Mouse (Mus musculus): Measurements from ENCODE around the gene Zdhhc13. TPM values are rescaled to one million over a fixed set of nuclear protein-coding genes. Genes with fewer than 3 reads are reported as not detected.

Gene Zdhhc13
- polyA plus RNA-seq, 1 experiment from 2014 or later = 36.2 TPM

- no peaks in the 10 kb centered on the region for H3K27me3 ChIP-seq (ENCODE audit: insufficient read depth, low read length)
- DNase-seq = no peak
- no peaks in the 10 kb centered on the region for H3K9me3 ChIP-seq (ENCODE audit: low read depth, low read length)
- ATAC-seq (ENCODE audit: insufficient read depth) = peak; percentile 32; the same call in 1 of the 2 replicates
- H3K36me3 ChIP-seq (ENCODE audit: insufficient read depth) = peaks cover 50% of the 10 kb centered on the region
- H3K9ac ChIP-seq = no peak overlapping the region
- TF ChIP-seq CTCF (IDR thresholded peaks at IDR 0.05; ENCODE audit: low read depth) = no peak
- H3K4me2 ChIP-seq = no peak overlapping the region
- no peak overlapping the region for H3K27ac ChIP-seq (ENCODE audit: low read depth)
- no peak overlapping the region for H3K4me3 ChIP-seq (ENCODE audit: low read depth, low read length)
- no peaks in the 10 kb centered on the region for H3K4me1 ChIP-seq (ENCODE audit: insufficient read depth)
These were observed 75.4 kb downstream of the Zdhhc13 start for GRCm38 (mm10) chr7:48864199-48864598.

GRCm38 (mm10) chr7:48864671-48865458 lies 76.1 kb downstream of the Zdhhc13 start:
- Histone ChIP-seq H3K9me3 (ENCODE audit: low read depth, low read length) (no peaks in the 10 kb centered on the region), H3K27me3 (ENCODE audit: insufficient read depth, low read length) (no peaks in the 10 kb centered on the region), H3K4me1 (ENCODE audit: insufficient read depth) (no peaks in the 10 kb centered on the region), H3K9ac (no peak overlapping the region), H3K4me2 (no peak overlapping the region), H3K36me3 (ENCODE audit: insufficient read depth) (peaks cover 57% of the 10 kb centered on the region), H3K27ac (ENCODE audit: low read depth) (no peak overlapping the region), H3K4me3 (ENCODE audit: low read depth, low read length) (no peak overlapping the region)
- 88% methylated on average over 9 of the region's 9 CpGs for WGBS
- no peak for DNase-seq
- no peak for ATAC-seq (ENCODE audit: insufficient read depth)
- TF ChIP-seq CTCF (IDR thresholded peaks at IDR 0.05; ENCODE audit: low read depth) = no peak

GRCm38 (mm10) chr7:48867576-48867975 lies 78.8 kb downstream of the Zdhhc13 start:
- peaks cover 84% of the 10 kb centered on the region for H3K36me3 ChIP-seq (ENCODE audit: insufficient read depth)

GRCm38 (mm10) chr7:48870144-48870543 lies 81.3 kb downstream of the Zdhhc13 start:
- no peaks in the 10 kb centered on the region for H3K9me3 ChIP-seq (ENCODE audit: low read depth, low read length)
- no peaks in the 10 kb centered on the region for H3K4me1 ChIP-seq (ENCODE audit: insufficient read depth)
- no peak for ATAC-seq (ENCODE audit: insufficient read depth)
- no peaks in the 10 kb centered on the region for H3K27me3 ChIP-seq (ENCODE audit: insufficient read depth, low read length)
- DNase-seq = no peak
- peaks cover 100% of the 10 kb centered on the region for H3K36me3 ChIP-seq (ENCODE audit: insufficient read depth)
- 83% methylated on average over 6 of the region's 6 CpGs for WGBS
- H3K4me2 ChIP-seq = no peak overlapping the region
- no peak for TF ChIP-seq CTCF (IDR thresholded peaks at IDR 0.05; ENCODE audit: low read depth)
- no peak overlapping the region for H3K4me3 ChIP-seq (ENCODE audit: low read depth, low read length)
- H3K9ac ChIP-seq = no peak overlapping the region
- no peak overlapping the region for H3K27ac ChIP-seq (ENCODE audit: low read depth)

More at GRCm38 (mm10) chr7:48867576-48867975, 78.8 kb downstream of the Zdhhc13 start:
- DNase-seq = no peak
- no peaks in the 10 kb centered on the region for H3K4me1 ChIP-seq (ENCODE audit: insufficient read depth)
- no peak overlapping the region for H3K4me2 ChIP-seq
- H3K9me3 ChIP-seq (ENCODE audit: low read depth, low read length) = no peaks in the 10 kb centered on the region
- no peak for TF ChIP-seq CTCF (IDR thresholded peaks at IDR 0.05; ENCODE audit: low read depth)
- WGBS = 92% methylated on average over 18 of the region's 18 CpGs
- no peak overlapping the region for H3K27ac ChIP-seq (ENCODE audit: low read depth)
- no peak for ATAC-seq (ENCODE audit: insufficient read depth)
- no peak overlapping the region for H3K9ac ChIP-seq
- H3K27me3 ChIP-seq (ENCODE audit: insufficient read depth, low read length) = no peaks in the 10 kb centered on the region
- no peak overlapping the region for H3K4me3 ChIP-seq (ENCODE audit: low read depth, low read length)

- TF ChIP-seq CTCF (IDR thresholded peaks at IDR 0.05; ENCODE audit: low read depth) = no peak
- WGBS = 91% methylated on average over 21 of the region's 21 CpGs
- no peak for DNase-seq
- Histone ChIP-seq H3K27ac (ENCODE audit: low read depth) (no peak overlapping the region), H3K27me3 (ENCODE audit: insufficient read depth, low read length) (no peaks in the 10 kb centered on the region), H3K4me1 (ENCODE audit: insufficient read depth) (no peaks in the 10 kb centered on the region), H3K4me3 (ENCODE audit: low read depth, low read length) (no peak overlapping the region), H3K9ac (no peak overlapping the region), H3K36me3 (ENCODE audit: insufficient read depth) (peaks cover 100% of the 10 kb centered on the region), H3K4me2 (no peak overlapping the region), H3K9me3 (ENCODE audit: low read depth, low read length) (no peaks in the 10 kb centered on the region)
- no peak for ATAC-seq (ENCODE audit: insufficient read depth)
These were observed 81.9 kb downstream of the Zdhhc13 start for GRCm38 (mm10) chr7:48870579-48871180.

GRCm38 (mm10) chr7:48871292-48871691 lies 82.5 kb downstream of the Zdhhc13 start:
- Histone ChIP-seq H3K4me1 (ENCODE audit: insufficient read depth) (no peaks in the 10 kb centered on the region), H3K4me3 (ENCODE audit: low read depth, low read length) (no peak overlapping the region), H3K36me3 (ENCODE audit: insufficient read depth) (peaks cover 100% of the 10 kb centered on the region), H3K4me2 (no peak overlapping the region), H3K27ac (ENCODE audit: low read depth) (no peak overlapping the region), H3K27me3 (ENCODE audit: insufficient read depth, low read length) (no peaks in the 10 kb centered on the region), H3K9ac (no peak overlapping the region), H3K9me3 (ENCODE audit: low read depth, low read length) (no peaks in the 10 kb centered on the region)
- ATAC-seq (ENCODE audit: insufficient read depth) = no peak
- DNase-seq = no peak
- no peak for TF ChIP-seq CTCF (IDR thresholded peaks at IDR 0.05; ENCODE audit: low read depth)
- 90% methylated on average over 11 of the region's 11 CpGs for WGBS

GRCm38 (mm10) chr7:48875096-48875495 lies 86.3 kb downstream of the Zdhhc13 start:
- Histone ChIP-seq H3K27me3 (ENCODE audit: insufficient read depth, low read length) (no peaks in the 10 kb centered on the region), H3K9me3 (ENCODE audit: low read depth, low read length) (no peaks in the 10 kb centered on the region), H3K4me3 (ENCODE audit: low read depth, low read length) (no peak overlapping the region), H3K4me2 (no peak overlapping the region), H3K9ac (no peak overlapping the region), H3K27ac (ENCODE audit: low read depth) (no peak overlapping the region), H3K36me3 (ENCODE audit: insufficient read depth) (peaks cover 85% of the 10 kb centered on the region), H3K4me1 (ENCODE audit: insufficient read depth) (0 out of 2 replicates have a peak, but pooled peaks cover 2% of the 10 kb centered on the region)
- ATAC-seq (ENCODE audit: insufficient read depth) (no peak), DNase-seq (no peak)
- WGBS = 92% methylated on average over 14 of the region's 14 CpGs
- TF ChIP-seq CTCF (IDR thresholded peaks at IDR 0.05; ENCODE audit: low read depth) = no peak
